Mouse (Mus musculus): Measurements from ENCODE around the gene Vamp5.

Vamp5 gene

GRCm38 (mm10) chr6:72380131-72380770 is at the start of gene Vamp5:
Gene Vamp5 (minus strand): TSS chr6:72380468.
- peak; percentile 94 for DNase-seq (ENCODE audit: inconsistent ontology term)

- no peak for DNase-seq (ENCODE audit: inconsistent ontology term)
Observed at GRCm38 (mm10) chr6:72429061-72429842, 49.0 kb upstream of the Vamp5 start.

GRCm38 (mm10) chr6:72428036-72428435 is 47.8 kb upstream of the Vamp5 start:
- peak; percentile 63 for DNase-seq (ENCODE audit: inconsistent ontology term)

- no peak for DNase-seq (ENCODE audit: inconsistent ontology term)
Observed at GRCm38 (mm10) chr6:72425646-72426045, 45.4 kb upstream of the Vamp5 start.

GRCm38 (mm10) chr6:72420901-72421300 is 40.6 kb upstream of the Vamp5 start:
- DNase-seq (ENCODE audit: inconsistent ontology term) = no peak

- DNase-seq (ENCODE audit: inconsistent ontology term) = no peak
Observed at GRCm38 (mm10) chr6:72419806-72420205, 39.5 kb upstream of the Vamp5 start.

- no peak for DNase-seq (ENCODE audit: inconsistent ontology term)
Observed at GRCm38 (mm10) chr6:72418279-72418678, 38.0 kb upstream of the Vamp5 start.

GRCm38 (mm10) chr6:72415964-72416772 is 35.9 kb upstream of the Vamp5 start:
- DNase-seq (ENCODE audit: inconsistent ontology term) = no peak

- DNase-seq (ENCODE audit: inconsistent ontology term) = no peak
Observed at GRCm38 (mm10) chr6:72415181-72415580, 34.9 kb upstream of the Vamp5 start.

- peak; percentile 96 for DNase-seq (ENCODE audit: inconsistent ontology term)
Observed at GRCm38 (mm10) chr6:72414076-72414756, 33.9 kb upstream of the Vamp5 start, which contains the start of gene Ggcx. Gene Ggcx (plus strand): TSS chr6:72414308.

GRCm38 (mm10) chr6:72410518-72410917 is 30.2 kb upstream of the Vamp5 start:
- DNase-seq (ENCODE audit: inconsistent ontology term) = no peak

- DNase-seq (ENCODE audit: inconsistent ontology term) = no peak
Observed at GRCm38 (mm10) chr6:72410003-72410402, 29.7 kb upstream of the Vamp5 start.

GRCm38 (mm10) chr6:72409567-72409966 is 29.3 kb upstream of the Vamp5 start:
- DNase-seq (ENCODE audit: inconsistent ontology term) = peak; percentile 42

GRCm38 (mm10) chr6:72407119-72407518 is 26.9 kb upstream of the Vamp5 start:
- peak; percentile 91 for DNase-seq (ENCODE audit: inconsistent ontology term)

- no peak for DNase-seq (ENCODE audit: inconsistent ontology term)
Observed at GRCm38 (mm10) chr6:72405356-72405755, 25.1 kb upstream of the Vamp5 start.

GRCm38 (mm10) chr6:72401875-72402274 is 21.6 kb upstream of the Vamp5 start:
- peak; percentile 66 for DNase-seq (ENCODE audit: inconsistent ontology term)

- DNase-seq (ENCODE audit: inconsistent ontology term) = no peak
Observed at GRCm38 (mm10) chr6:72399967-72400366, 19.7 kb upstream of the Vamp5 start.

- peak; percentile 19 for DNase-seq (ENCODE audit: inconsistent ontology term)
Observed at GRCm38 (mm10) chr6:72396837-72397251, 16.6 kb upstream of the Vamp5 start.

GRCm38 (mm10) chr6:72392341-72392740 is 12.1 kb upstream of the Vamp5 start:
- DNase-seq (ENCODE audit: inconsistent ontology term) = no peak

- peak; percentile 27 for DNase-seq (ENCODE audit: inconsistent ontology term)
Observed at GRCm38 (mm10) chr6:72390795-72391521, 10.7 kb upstream of the Vamp5 start.

Measured in Muller cell, postnatal 12 days (primary cell).